Mouse (Mus musculus): ENCODE data around the gene Mon1b. TPM values are rescaled to one million over a fixed set of nuclear protein-coding genes. Genes with fewer than 3 reads are reported as not detected.

Mon1b gene
- polyA plus RNA-seq, 1 experiment = 4.9 TPM

DNA sequence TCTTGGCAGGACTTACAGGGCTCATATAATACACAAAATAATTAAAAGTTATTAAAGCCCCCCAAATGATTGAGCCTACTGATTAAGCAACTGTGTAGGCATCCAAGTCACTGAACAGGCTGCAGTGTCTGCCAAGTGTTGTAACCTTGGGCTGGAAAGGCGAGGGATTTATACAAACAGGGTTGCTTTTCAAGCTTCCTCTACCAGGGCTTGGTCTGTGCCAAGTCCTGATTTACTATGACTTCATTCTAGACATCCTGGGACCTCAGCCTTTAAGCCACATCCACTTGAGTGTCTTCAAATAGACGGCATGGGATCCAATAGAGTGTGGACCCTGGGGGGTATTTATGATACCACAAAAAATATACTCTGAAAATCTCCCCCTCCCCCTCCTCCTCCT is 39.9 kb downstream of the Mon1b start:
- no peak overlapping the region for H3K4me3 ChIP-seq
- H3K4me2 ChIP-seq (ENCODE audit: low read depth) = no peak overlapping the region
- TF ChIP-seq SRF (IDR thresholded peaks at IDR 0.05; ENCODE audit: control insufficient read depth, insufficient read length, low read depth) = no peak
- TF ChIP-seq E2F4 (IDR thresholded peaks at IDR 0.05; ENCODE audit: insufficient read depth) = no peak
- no peak for TF ChIP-seq POLR2A (IDR thresholded peaks at IDR 0.05; ENCODE audit: insufficient read length, low read depth)
- no peak for TF ChIP-seq MYOG (IDR thresholded peaks at IDR 0.05; ENCODE audit: control insufficient read depth in 1 of 3, insufficient read depth in 1 of 3, insufficient read length in 2 of 3, low read depth in 2 of 3)
- TF ChIP-seq MAX (IDR thresholded peaks at IDR 0.05; ENCODE audit: low read depth) = no peak
- no peak for TF ChIP-seq MYOD1 (IDR thresholded peaks at IDR 0.05; ENCODE audit: control insufficient read depth in 1 of 3, insufficient read length in 2 of 3, low read depth in 2 of 3)
- TF ChIP-seq POLR2AphosphoS2 (IDR thresholded peaks at IDR 0.05; ENCODE audit: insufficient read length, low read depth) = no peak
- no peak for TF ChIP-seq TCF12 (IDR thresholded peaks at IDR 0.05; ENCODE audit: insufficient read depth, poor library complexity, severe bottlenecking)
- no peak for TF ChIP-seq USF1 (IDR thresholded peaks at IDR 0.05; ENCODE audit: low read depth)
- TF ChIP-seq CEBPB (IDR thresholded peaks at IDR 0.05; ENCODE audit: insufficient read depth, poor library complexity, severe bottlenecking) = no peak
- no peak for TF ChIP-seq REST (IDR thresholded peaks at IDR 0.05; ENCODE audit: insufficient read depth, insufficient read length)
- no peak for TF ChIP-seq TCF3 (IDR thresholded peaks at IDR 0.05; ENCODE audit: insufficient read length, low read depth)
- H3K79me2 ChIP-seq (ENCODE audit: control insufficient read depth, insufficient read depth) = no peaks in the 10 kb centered on the region
- no peak overlapping the region for H3ac ChIP-seq (ENCODE audit: control insufficient read depth, insufficient read length)
- H3K36me3 ChIP-seq (ENCODE audit: control insufficient read depth, insufficient read depth) = no peaks in the 10 kb centered on the region
- no peaks in the 10 kb centered on the region for H3K27me3 ChIP-seq (ENCODE audit: control insufficient read depth, insufficient read depth, insufficient read length)

DNA sequence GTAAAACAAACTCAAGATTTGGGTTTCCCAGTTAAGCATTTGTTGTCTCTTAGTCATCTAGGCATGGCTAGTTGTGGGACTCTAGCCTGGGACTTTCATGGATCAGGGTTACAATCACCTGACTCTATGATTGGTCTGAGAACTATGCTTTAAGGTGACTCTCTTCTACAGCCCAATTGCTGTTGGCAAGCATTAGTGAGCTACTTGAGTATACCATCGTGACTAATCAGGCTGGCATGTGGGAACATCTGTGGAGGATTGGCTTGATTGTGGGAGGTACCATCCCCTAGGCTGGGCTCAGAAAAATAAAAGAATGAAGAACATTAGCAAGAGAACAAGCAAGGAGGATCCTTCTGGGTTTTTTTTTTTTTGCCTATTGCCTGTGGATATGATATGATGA is 41.4 kb downstream of the Mon1b start:
- TF ChIP-seq MYOG (IDR thresholded peaks at IDR 0.05; ENCODE audit: control insufficient read depth in 1 of 3, insufficient read depth in 1 of 3, insufficient read length in 2 of 3, low read depth in 2 of 3) (no peak), POLR2AphosphoS2 (IDR thresholded peaks at IDR 0.05; ENCODE audit: insufficient read length, low read depth) (no peak), USF1 (IDR thresholded peaks at IDR 0.05; ENCODE audit: low read depth) (no peak), MAX (IDR thresholded peaks at IDR 0.05; ENCODE audit: low read depth) (no peak), REST (IDR thresholded peaks at IDR 0.05; ENCODE audit: insufficient read depth, insufficient read length) (no peak), TCF3 (IDR thresholded peaks at IDR 0.05; ENCODE audit: insufficient read length, low read depth) (no peak), SRF (IDR thresholded peaks at IDR 0.05; ENCODE audit: control insufficient read depth, insufficient read length, low read depth) (no peak), E2F4 (IDR thresholded peaks at IDR 0.05; ENCODE audit: insufficient read depth) (no peak)

DNA sequence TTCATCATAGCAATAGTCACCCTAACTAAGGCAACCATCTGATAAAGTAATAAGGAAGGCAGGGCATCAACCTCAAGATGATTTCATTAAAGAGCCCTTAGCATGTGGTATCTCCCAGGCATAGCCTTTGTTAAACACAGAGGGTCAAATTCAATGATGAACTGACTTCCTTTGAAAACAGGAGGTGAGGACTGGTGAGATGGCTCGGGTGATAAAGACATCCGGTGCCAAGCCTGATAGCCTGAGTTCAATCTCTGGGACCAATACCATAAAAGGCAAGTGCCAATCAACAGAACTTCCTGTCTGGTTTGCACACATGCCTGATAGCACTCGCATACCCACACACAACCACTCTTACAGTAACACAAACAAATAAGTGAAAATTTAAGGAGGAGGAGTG is 44.0 kb downstream of the Mon1b start:
- no peak overlapping the region for H3K4me2 ChIP-seq (ENCODE audit: low read depth)
- H3K27me3 ChIP-seq (ENCODE audit: control insufficient read depth, insufficient read depth, insufficient read length) = no peaks in the 10 kb centered on the region
- no peak overlapping the region for H3ac ChIP-seq (ENCODE audit: control insufficient read depth, insufficient read length)
- TF ChIP-seq TCF12 (IDR thresholded peaks at IDR 0.05; ENCODE audit: insufficient read depth, poor library complexity, severe bottlenecking) = no peak
- TF ChIP-seq SRF (IDR thresholded peaks at IDR 0.05; ENCODE audit: control insufficient read depth, insufficient read length, low read depth) = no peak
- TF ChIP-seq REST (IDR thresholded peaks at IDR 0.05; ENCODE audit: insufficient read depth, insufficient read length) = no peak
- no peak for TF ChIP-seq MAX (IDR thresholded peaks at IDR 0.05; ENCODE audit: low read depth)
- no peak for TF ChIP-seq CEBPB (IDR thresholded peaks at IDR 0.05; ENCODE audit: insufficient read depth, poor library complexity, severe bottlenecking)
- no peak for TF ChIP-seq USF1 (IDR thresholded peaks at IDR 0.05; ENCODE audit: low read depth)
- no peak for TF ChIP-seq MYOG (IDR thresholded peaks at IDR 0.05; ENCODE audit: control insufficient read depth in 1 of 3, insufficient read depth in 1 of 3, insufficient read length in 2 of 3, low read depth in 2 of 3)
- no peak for TF ChIP-seq TCF3 (IDR thresholded peaks at IDR 0.05; ENCODE audit: insufficient read length, low read depth)
- no peak for TF ChIP-seq MYOD1 (IDR thresholded peaks at IDR 0.05; ENCODE audit: control insufficient read depth in 1 of 3, insufficient read length in 2 of 3, low read depth in 2 of 3)
- TF ChIP-seq POLR2A (IDR thresholded peaks at IDR 0.05; ENCODE audit: insufficient read length, low read depth) = no peak
- no peak for TF ChIP-seq POLR2AphosphoS2 (IDR thresholded peaks at IDR 0.05; ENCODE audit: insufficient read length, low read depth)
- TF ChIP-seq E2F4 (IDR thresholded peaks at IDR 0.05; ENCODE audit: insufficient read depth) = no peak
- no peak overlapping the region for H3K4me3 ChIP-seq
- no peaks in the 10 kb centered on the region for H3K79me2 ChIP-seq (ENCODE audit: control insufficient read depth, insufficient read depth)
- H3K36me3 ChIP-seq (ENCODE audit: control insufficient read depth, insufficient read depth) = no peaks in the 10 kb centered on the region

More for the DNA sequence above, 41.4 kb downstream of the Mon1b start:
- Histone ChIP-seq H3K79me2 (ENCODE audit: control insufficient read depth, insufficient read depth) (no peaks in the 10 kb centered on the region), H3K4me3 (no peak overlapping the region), H3K27me3 (ENCODE audit: control insufficient read depth, insufficient read depth, insufficient read length) (no peaks in the 10 kb centered on the region), H3K36me3 (ENCODE audit: control insufficient read depth, insufficient read depth) (no peaks in the 10 kb centered on the region), H3ac (ENCODE audit: control insufficient read depth, insufficient read length) (no peak overlapping the region), H3K4me2 (ENCODE audit: low read depth) (no peak overlapping the region)

DNA sequence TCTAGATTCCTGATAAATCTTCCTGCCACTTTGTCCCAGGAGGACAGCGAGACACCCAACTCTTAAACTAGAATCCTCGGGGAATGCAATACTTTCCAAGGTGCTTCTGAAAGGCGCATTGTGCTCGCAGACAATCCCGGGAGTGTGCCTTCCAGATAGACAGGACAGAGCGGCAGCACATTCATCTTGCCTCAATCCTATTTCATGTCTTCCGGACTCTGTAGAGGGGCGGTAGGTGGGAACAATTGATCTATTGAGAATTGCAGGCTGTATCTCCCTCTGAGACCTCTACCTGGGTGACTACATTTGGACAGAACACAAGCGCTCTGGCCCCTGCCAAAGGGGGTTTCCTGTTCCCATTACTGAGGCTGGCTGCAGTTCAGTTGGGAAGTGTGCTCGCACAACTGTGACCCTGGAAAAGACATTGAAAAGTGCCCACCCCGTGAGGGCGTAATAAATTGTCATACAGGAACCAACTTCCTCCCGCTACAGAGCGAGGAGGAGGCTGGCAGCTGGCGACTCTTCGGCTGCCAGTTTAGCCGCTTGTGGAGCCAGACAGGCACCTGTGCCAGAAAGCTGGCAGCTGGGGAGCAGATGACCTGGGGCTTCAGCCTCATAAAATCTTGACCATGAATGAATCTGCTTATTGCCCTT is 52.6 kb downstream of the Mon1b start:
- Histone ChIP-seq H3K79me2 (ENCODE audit: control insufficient read depth, insufficient read depth) (no peaks in the 10 kb centered on the region), H3K4me2 (ENCODE audit: low read depth) (no peak overlapping the region), H3K36me3 (ENCODE audit: control insufficient read depth, insufficient read depth) (no peaks in the 10 kb centered on the region), H3K4me3 (no peak overlapping the region), H3ac (ENCODE audit: control insufficient read depth, insufficient read length) (no peak overlapping the region), H3K27me3 (ENCODE audit: control insufficient read depth, insufficient read depth, insufficient read length) (no peaks in the 10 kb centered on the region)
- TF ChIP-seq POLR2AphosphoS2 (IDR thresholded peaks at IDR 0.05; ENCODE audit: insufficient read length, low read depth) (no peak), MAX (IDR thresholded peaks at IDR 0.05; ENCODE audit: low read depth) (no peak), TCF3 (IDR thresholded peaks at IDR 0.05; ENCODE audit: insufficient read length, low read depth) (no peak)

GRCm38 (mm10) chr8:113688543-113688915 is 53.1 kb downstream of the Mon1b start:
- Histone ChIP-seq H3K79me2 (ENCODE audit: control insufficient read depth, insufficient read depth) (no peaks in the 10 kb centered on the region), H3K27me3 (ENCODE audit: control insufficient read depth, insufficient read depth, insufficient read length) (no peaks in the 10 kb centered on the region), H3K4me2 (ENCODE audit: low read depth) (no peak overlapping the region), H3K4me3 (no peak overlapping the region), H3K36me3 (ENCODE audit: control insufficient read depth, insufficient read depth) (no peaks in the 10 kb centered on the region), H3ac (ENCODE audit: control insufficient read depth, insufficient read length) (no peak overlapping the region)
- TF ChIP-seq TCF3 (IDR thresholded peaks at IDR 0.05; ENCODE audit: insufficient read length, low read depth) (no peak), REST (IDR thresholded peaks at IDR 0.05; ENCODE audit: insufficient read depth, insufficient read length) (no peak), POLR2A (IDR thresholded peaks at IDR 0.05; ENCODE audit: insufficient read length, low read depth) (no peak), E2F4 (IDR thresholded peaks at IDR 0.05; ENCODE audit: insufficient read depth) (no peak), CEBPB (IDR thresholded peaks at IDR 0.05; ENCODE audit: insufficient read depth, poor library complexity, severe bottlenecking) (no peak), POLR2AphosphoS2 (IDR thresholded peaks at IDR 0.05; ENCODE audit: insufficient read length, low read depth) (no peak), MYOG (IDR thresholded peaks at IDR 0.05; ENCODE audit: control insufficient read depth in 1 of 3, insufficient read depth in 1 of 3, insufficient read length in 2 of 3, low read depth in 2 of 3) (no peak), MAX (IDR thresholded peaks at IDR 0.05; ENCODE audit: low read depth) (no peak), TCF12 (IDR thresholded peaks at IDR 0.05; ENCODE audit: insufficient read depth, poor library complexity, severe bottlenecking) (no peak), MYOD1 (IDR thresholded peaks at IDR 0.05; ENCODE audit: control insufficient read depth in 1 of 3, insufficient read length in 2 of 3, low read depth in 2 of 3) (no peak)

All from myocyte (in vitro differentiated cells).